Mouse (Mus musculus) adipose tissue, adult 10 weeks (tissue): Measurements from ENCODE around the gene Zc3h12b. TPM values are rescaled to one million over a fixed set of nuclear protein-coding genes. Genes with fewer than 3 reads are reported as not detected.

Experiments
- polyA plus RNA-seq: library from polyadenylated mRNA; stranded (reverse); fragments of 350-450 nt; fragmentation: Illumina TruSeq; extraction: RNeasy Lipid Tissue Mini Kit (QIAGEN cat#74804); gene quantifications from one replicate; pipeline ENCODE4 v1.2.3, GENCODE M21; 2014; ENCODE audit warnings: low read depth, low replicate concordance

Zc3h12b gene
- 0.60 TPM for polyA plus RNA-seq

GRCm38 (mm10) chrX:95711227-95712111, at the start of gene Zc3h12b:
TSS of gene Zc3h12b (plus strand) at chrX:95711678.

GRCm38 (mm10) chrX:95956497-95957293, 245.2 kb downstream of the Zc3h12b start, which contains the start of gene Las1l:
TSS of gene Las1l (minus strand) at chrX:95956962.

Other genes starting within 250 kb of the Zc3h12b start
- 2.3 TPM for gene Asb12, start 153.7 kb upstream of the Zc3h12b start, polyA plus RNA-seq
- gene Pfn5, start 153.6 kb upstream of the Zc3h12b start, polyA plus RNA-seq, result not detected
- gene Zc4h2, start 53.2 kb upstream of the Zc3h12b start, polyA plus RNA-seq, result 3.1 TPM
- gene Las1l, start 245.3 kb downstream of the Zc3h12b start, polyA plus RNA-seq, result 51.8 TPM